10 mouse cellular contexts compared by ENCODE assay signal in the genomic region with DNA sequence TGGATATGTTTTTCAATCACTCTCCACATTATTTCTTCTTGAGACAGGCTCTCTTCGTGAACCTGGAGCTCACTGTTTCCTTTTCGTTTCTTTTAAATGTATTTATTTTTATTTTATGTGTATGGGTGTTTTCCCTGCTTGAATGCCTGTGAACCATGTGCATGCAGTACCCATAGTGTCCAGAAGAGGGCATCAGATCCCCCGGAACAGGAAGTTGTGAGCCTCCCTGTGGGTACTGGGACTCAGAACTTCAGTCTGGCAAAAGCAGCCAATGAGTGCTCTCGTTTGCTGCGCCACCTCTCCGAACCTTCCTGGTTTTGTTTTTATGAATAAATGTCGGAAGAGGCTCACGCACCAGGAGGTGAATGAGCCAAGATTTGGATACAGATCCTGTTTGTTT. TPM values are rescaled to one million over a fixed set of nuclear protein-coding genes. Genes with fewer than 3 reads are reported as not detected.
DNase-seq lines count a peak whose midpoint lies in the region; ATAC-seq and TF ChIP-seq lines count a peak whose summit lies in the region.
"Had no signal": no experiment of that assay in that cellular context is flagged by ENCODE, and none has a peak within 500 bp of the region (broad histone marks: within the 10 kb centered on the region; RNA-seq: fewer than 3 reads in every experiment).

No protein-coding gene starts in this region.

- WGBS in hindbrain, embryonic 10.5 days = 63% methylated on average over 8 of the region's 8 CpGs
- 65% methylated on average over 8 of the region's 8 CpGs for WGBS in hindbrain, embryonic 13.5 days
- WGBS in liver, embryonic 13.5 days (ENCODE audit: insufficient replicate concordance) = 40% methylated on average over 8 of the region's 8 CpGs
- WGBS in thymus, adult 2 months = 72% methylated on average over 8 of the region's 8 CpGs

- no peaks in the 10 kb centered on the region for H3K4me1 ChIP-seq in hindbrain, embryonic 10.5 days (replicated peaks)
- no peaks in the 10 kb centered on the region for H3K4me1 ChIP-seq in hindbrain, embryonic 13.5 days (replicated peaks)
- no peaks in the 10 kb centered on the region for H3K4me1 ChIP-seq in liver, embryonic 13.5 days (replicated peaks)
- no peaks in the 10 kb centered on the region for H3K4me1 ChIP-seq in thymus, adult 2 months (replicated peaks; ENCODE audit: control insufficient read depth, insufficient read depth, low read length)
- H3K4me1 ChIP-seq: hindbrain, embryonic 15.5 days; neural tube, embryonic 13.5 days had no signal

- TF ChIP-seq CTCF in thymus, adult 2 months (IDR thresholded peaks at IDR 0.05; ENCODE audit: borderline replicate concordance, control insufficient read depth, extremely low read depth, insufficient read depth, low read length, poor library complexity) = peak; percentile 58; the same call in 1 of the 2 replicates

- ATAC-seq in hindbrain, embryonic 13.5 days (ENCODE audit: low FRiP score) = no peak
- peak; percentile 61 for ATAC-seq in activated CD4-positive, CD25-positive, alpha-beta regulatory T cell, adult 4 months
- no peak; the same call in 1 of the 2 replicates for ATAC-seq in liver, embryonic 13.5 days (ENCODE audit: low read depth)
- ATAC-seq in cerebellum, adult (ENCODE audit: insufficient number of reproducible peaks, low FRiP score, low TSS enrichment) = no peak

- TF ChIP-seq POLR2A in thymus, adult 2 months (IDR thresholded peaks at IDR 0.05; ENCODE audit: control insufficient read depth, extremely low read depth, insufficient read depth, low read length, poor library complexity) = no peak

- H3K4me2 ChIP-seq in hindbrain, embryonic 13.5 days = no peak overlapping the region
- H3K4me2 ChIP-seq in liver, embryonic 13.5 days = no peak overlapping the region
- H3K4me2 ChIP-seq: hindbrain, embryonic 15.5 days; neural tube, embryonic 13.5 days had no signal

- peak; percentile 23 for DNase-seq in hindbrain, embryonic 10.5 days (ENCODE audit: low spot score)
- DNase-seq in B cell, adult 2 months = peak; percentile 66 to 73
- DNase-seq in liver, embryonic 13.5 days = peak; percentile 53
- DNase-seq in thymus, adult 2 months = peak; percentile 54
- DNase-seq in left cerebral cortex, adult 11 months (ENCODE audit: low spot score) = no peak

- no peak overlapping the region for H3K27ac ChIP-seq in hindbrain, embryonic 10.5 days
- H3K27ac ChIP-seq in hindbrain, embryonic 13.5 days = no peak overlapping the region
- no peak overlapping the region for H3K27ac ChIP-seq in liver, embryonic 13.5 days
- no peak overlapping the region for H3K27ac ChIP-seq in thymus, adult 2 months (ENCODE audit: control insufficient read depth, insufficient read depth, low read length)
- H3K27ac ChIP-seq: hindbrain, embryonic 15.5 days; neural tube, embryonic 13.5 days had no signal

- no peak overlapping the region for H3K4me3 ChIP-seq in hindbrain, embryonic 10.5 days
- H3K4me3 ChIP-seq in hindbrain, embryonic 13.5 days = no peak overlapping the region
- H3K4me3 ChIP-seq in liver, embryonic 13.5 days (replicated peaks) = no peak overlapping the region
- H3K4me3 ChIP-seq in thymus, adult 2 months (ENCODE audit: control insufficient read depth, insufficient read depth, low read length) = no peak overlapping the region
- H3K4me3 ChIP-seq: hindbrain, embryonic 15.5 days; neural tube, embryonic 13.5 days had no signal

- H3K9ac ChIP-seq in hindbrain, embryonic 13.5 days = no peak overlapping the region
- H3K9ac ChIP-seq in liver, embryonic 13.5 days = no peak overlapping the region
- H3K9ac ChIP-seq: hindbrain, embryonic 15.5 days; neural tube, embryonic 13.5 days had no signal

- H3K9me3 ChIP-seq in hindbrain, embryonic 10.5 days = peaks cover 3% of the 10 kb centered on the region; the same call in 1 of the 2 replicates
- no peaks in the 10 kb centered on the region for H3K9me3 ChIP-seq in hindbrain, embryonic 13.5 days
- no peaks in the 10 kb centered on the region for H3K9me3 ChIP-seq in liver, embryonic 13.5 days (replicated peaks)
- H3K9me3 ChIP-seq: hindbrain, embryonic 15.5 days; neural tube, embryonic 13.5 days had no signal

- H3K36me3 ChIP-seq in hindbrain, embryonic 10.5 days = no peaks in the 10 kb centered on the region
- H3K36me3 ChIP-seq in hindbrain, embryonic 13.5 days = no peaks in the 10 kb centered on the region
- no peaks in the 10 kb centered on the region for H3K36me3 ChIP-seq in liver, embryonic 13.5 days
- H3K36me3 ChIP-seq in thymus, adult 2 months (ENCODE audit: control insufficient read depth, insufficient read depth, low read length) = no peaks in the 10 kb centered on the region
- H3K36me3 ChIP-seq: hindbrain, embryonic 15.5 days; neural tube, embryonic 13.5 days had no signal

- no peaks in the 10 kb centered on the region for H3K27me3 ChIP-seq in hindbrain, embryonic 10.5 days (ENCODE audit: insufficient read depth, poor library complexity, severe bottlenecking)
- H3K27me3 ChIP-seq in hindbrain, embryonic 13.5 days = no peaks in the 10 kb centered on the region
- H3K27me3 ChIP-seq in liver, embryonic 13.5 days = no peaks in the 10 kb centered on the region
- no peaks in the 10 kb centered on the region for H3K27me3 ChIP-seq in thymus, adult 2 months (ENCODE audit: control insufficient read depth, insufficient read depth, low read length)
- H3K27me3 ChIP-seq: hindbrain, embryonic 15.5 days; neural tube, embryonic 13.5 days had no signal

RNA-seq across cellular contexts. Expression of gene Epp13, which starts 13.2 kb away (rescaled TPM):
- 0.24 TPM in 1 of 2 replicates, not detected in the other for polyA plus RNA-seq in hindbrain, embryonic 10.5 days (2016; fragmentation: Nextera tagmentation; extraction: Ambion mirVana)
- polyA plus RNA-seq in hindbrain, embryonic 13.5 days (2015; fragmentation: Nextera tagmentation; extraction: Ambion mirVana) = 0.26 TPM in 1 of 2 replicates, not detected in the other
- polyA plus RNA-seq in activated CD4-positive, CD25-positive, alpha-beta regulatory T cell, adult 4 months (2017; shearing (Covaris generic)) = not detected
- not detected in 2 replicates for polyA plus RNA-seq in liver, embryonic 13.5 days (2015; fragmentation: Nextera tagmentation; extraction: Ambion mirVana)
- polyA plus RNA-seq in thymus, adult 2 months (2012; rRNA removed) = not detected in 2 replicates
- polyA plus RNA-seq: neural tube, embryonic 13.5 days had no signal

RNA-seq across cellular contexts. Expression of gene Zfp667, which starts 20.7 kb away (rescaled TPM):
- polyA plus RNA-seq in hindbrain, embryonic 10.5 days (2016; fragmentation: Nextera tagmentation; extraction: Ambion mirVana) = 8.5 and 9.6 TPM in 2 replicates
- 20.2 and 22.7 TPM in 2 replicates for polyA plus RNA-seq in hindbrain, embryonic 13.5 days (2015; fragmentation: Nextera tagmentation; extraction: Ambion mirVana)
- 1 to 10 TPM; 4.1 to 4.6 TPM for polyA plus RNA-seq in activated CD4-positive, CD25-positive, alpha-beta regulatory T cell, adult 4 months (2017; shearing (Covaris generic))
- 7.1 and 7.6 TPM in 2 replicates for polyA plus RNA-seq in liver, embryonic 13.5 days (2015; fragmentation: Nextera tagmentation; extraction: Ambion mirVana)
- 2.4 and 2.9 TPM in 2 replicates for polyA plus RNA-seq in thymus, adult 2 months (2012; rRNA removed)

RNA-seq across cellular contexts. Expression of gene Zscan5b, which starts 43.6 kb away (rescaled TPM):
- not detected in 2 replicates for polyA plus RNA-seq in hindbrain, embryonic 10.5 days (2016; fragmentation: Nextera tagmentation; extraction: Ambion mirVana)
- not detected in 2 replicates for polyA plus RNA-seq in hindbrain, embryonic 13.5 days (2015; fragmentation: Nextera tagmentation; extraction: Ambion mirVana)
- not detected for polyA plus RNA-seq in activated CD4-positive, CD25-positive, alpha-beta regulatory T cell, adult 4 months (2017; shearing (Covaris generic))
- not detected in 2 replicates for polyA plus RNA-seq in liver, embryonic 13.5 days (2015; fragmentation: Nextera tagmentation; extraction: Ambion mirVana)
- polyA plus RNA-seq in thymus, adult 2 months (2012; rRNA removed) = not detected in 2 replicates
- polyA plus RNA-seq: hindbrain, embryonic 15.5 days; neural tube, embryonic 13.5 days had no signal
